Mouse (Mus musculus) frontal cortex, postnatal 25 days (tissue): ENCODE measurements around the gene Hadha.

Experiments
- DNase-seq, 2 experiments: peaks; one replicate each; pipeline ENCODE4 v3.0.0; 2022; ENCODE audit warnings: low spot score in 2 of 2

Gene Hadha

DNA sequence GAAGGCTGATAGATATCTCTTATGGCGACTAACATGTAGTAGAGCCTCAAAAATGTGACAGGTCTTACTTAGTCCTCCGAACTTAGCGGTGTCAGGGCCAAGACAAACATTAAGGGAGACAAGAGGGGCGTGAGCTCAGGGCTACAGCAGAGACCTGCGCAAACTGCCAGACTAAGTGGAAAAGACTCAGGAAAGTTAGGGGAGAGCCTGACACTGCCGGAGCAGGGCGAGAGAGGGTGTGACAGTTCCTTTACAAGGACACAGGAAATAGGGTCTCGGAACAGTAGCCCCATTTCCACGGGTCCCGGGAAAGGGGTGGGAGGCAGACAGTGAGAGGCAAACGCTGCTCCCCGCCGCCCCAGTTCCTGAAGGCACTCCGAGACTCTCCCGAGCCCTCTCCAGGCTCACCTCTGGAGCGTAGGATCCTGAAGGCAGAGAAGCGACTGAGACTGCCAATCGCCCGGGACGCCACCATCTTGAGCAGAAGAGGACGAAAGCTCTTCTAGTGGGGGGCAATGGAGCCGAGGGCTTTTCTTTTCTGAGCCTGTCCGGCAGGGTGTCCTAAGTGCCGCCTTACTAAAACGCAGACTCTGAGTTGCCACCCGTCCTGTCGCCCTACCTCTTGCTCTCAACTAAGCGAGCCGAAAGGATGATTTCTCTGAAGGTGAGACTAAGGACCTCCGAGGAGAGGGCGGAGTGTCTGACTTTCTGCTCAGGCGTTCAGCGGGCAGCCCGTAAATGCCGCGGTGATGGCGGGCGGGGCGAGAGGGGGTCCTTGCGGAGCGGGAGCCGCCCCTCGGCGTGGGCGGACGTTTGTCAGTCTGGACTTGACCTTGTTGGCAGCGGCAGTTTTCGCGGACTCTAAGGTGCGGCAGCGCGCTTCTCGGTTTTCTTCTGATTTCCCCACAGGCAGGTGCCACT, at the start of gene Hadha, which contains the start of gene Hadhb:
Gene Hadha (minus strand): TSS at position 689 of the 921 bp plus-strand sequence.
Gene Hadhb (plus strand): TSS at position 775 of the 921 bp plus-strand sequence.
- peak; percentile 92 to 97 for DNase-seq

DNA sequence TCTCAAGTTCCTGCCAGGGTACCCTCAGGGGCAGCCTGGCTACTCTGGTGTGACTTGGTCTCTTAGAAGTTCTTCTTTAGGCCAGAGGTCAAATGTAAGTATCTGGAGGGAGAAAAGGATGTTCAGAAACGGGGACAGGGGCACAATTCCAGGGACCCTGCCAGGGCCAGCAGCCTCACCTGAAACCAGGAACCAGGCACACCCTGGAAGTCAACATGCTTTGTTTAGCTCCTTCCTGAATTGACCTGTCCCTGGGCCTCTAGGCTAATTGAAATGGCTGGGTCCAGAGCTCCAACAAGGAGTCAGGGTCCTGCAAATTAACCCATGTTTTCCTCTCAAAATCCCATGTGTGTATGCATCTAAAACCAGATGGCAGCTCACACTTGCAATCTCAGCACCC, 49.5 kb upstream of the Hadha start:
- no peak for DNase-seq

DNA sequence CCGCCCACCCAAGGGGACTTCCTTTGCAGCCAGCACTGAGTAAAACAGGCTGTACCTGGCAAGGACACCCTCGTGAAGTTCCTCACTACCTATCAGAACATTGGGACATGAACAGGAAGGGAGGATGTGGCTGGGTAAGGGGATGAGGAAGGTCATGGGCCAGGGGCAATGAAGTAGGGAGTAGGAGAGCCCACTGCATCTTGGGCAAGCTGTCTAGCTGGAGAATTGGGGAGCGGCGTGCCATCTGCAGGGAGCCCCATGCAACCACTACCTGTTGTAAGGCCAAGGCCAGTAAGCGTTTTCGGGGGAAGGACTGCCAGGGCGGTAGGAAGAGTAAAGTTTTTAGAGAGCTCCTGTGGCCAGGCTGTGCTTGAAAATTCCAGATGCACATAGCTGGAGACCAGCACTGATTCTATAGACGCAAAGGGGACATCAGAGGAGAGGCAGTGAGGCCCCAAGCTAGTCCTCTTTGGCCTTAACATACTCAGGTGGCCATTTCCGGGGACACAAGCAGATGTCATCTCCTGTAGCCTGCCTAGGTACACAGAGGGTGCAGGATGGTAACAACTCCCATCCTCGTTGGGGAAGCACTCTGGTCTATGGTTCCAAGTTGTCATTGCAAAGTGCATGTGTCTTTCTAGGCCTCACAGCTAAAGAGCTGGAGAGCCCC, 48.4 kb upstream of the Hadha start:
- DNase-seq, result no peak

DNA sequence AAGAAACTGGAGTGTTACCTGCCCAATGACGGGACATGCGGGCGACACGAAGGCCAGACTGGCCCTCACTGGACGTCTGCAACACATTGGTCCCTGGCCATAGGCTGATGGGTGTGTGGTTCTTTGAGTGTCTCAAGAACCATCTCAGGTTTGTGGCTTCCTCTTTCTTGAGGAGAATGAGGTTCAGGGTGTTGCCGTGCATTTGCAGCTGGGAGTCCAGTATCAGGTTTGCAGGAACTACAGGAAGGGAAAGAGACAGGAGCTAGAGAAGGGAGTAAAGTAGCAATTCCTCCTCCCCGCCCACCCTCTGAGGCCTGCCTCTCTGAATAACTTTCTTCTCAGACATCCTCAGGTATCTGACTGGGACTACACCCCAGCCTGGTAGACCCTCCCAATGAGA, 47.3 kb upstream of the Hadha start:
- DNase-seq, result no peak

DNA sequence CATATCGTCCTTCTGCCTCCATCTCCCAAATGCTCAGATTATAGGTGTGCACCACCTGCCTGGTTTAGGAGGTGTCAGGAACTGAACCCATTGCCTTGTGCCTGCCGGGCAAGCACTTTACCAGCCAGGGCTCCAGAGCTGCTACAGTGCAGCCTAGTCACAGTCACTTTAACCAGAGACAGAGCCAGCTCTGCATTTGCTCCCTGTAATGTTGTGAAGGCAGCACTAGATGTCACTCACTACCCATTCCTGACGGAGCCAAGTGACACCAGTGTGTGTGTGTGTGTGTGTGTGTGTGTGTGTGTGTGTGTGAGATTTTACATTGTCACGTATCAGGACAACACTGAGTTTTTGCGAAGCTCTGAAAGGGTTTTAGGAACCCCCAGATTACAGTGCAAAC, 46.6 kb upstream of the Hadha start:
- peak in 1 of 2 experiments; percentile 21 for DNase-seq

DNA sequence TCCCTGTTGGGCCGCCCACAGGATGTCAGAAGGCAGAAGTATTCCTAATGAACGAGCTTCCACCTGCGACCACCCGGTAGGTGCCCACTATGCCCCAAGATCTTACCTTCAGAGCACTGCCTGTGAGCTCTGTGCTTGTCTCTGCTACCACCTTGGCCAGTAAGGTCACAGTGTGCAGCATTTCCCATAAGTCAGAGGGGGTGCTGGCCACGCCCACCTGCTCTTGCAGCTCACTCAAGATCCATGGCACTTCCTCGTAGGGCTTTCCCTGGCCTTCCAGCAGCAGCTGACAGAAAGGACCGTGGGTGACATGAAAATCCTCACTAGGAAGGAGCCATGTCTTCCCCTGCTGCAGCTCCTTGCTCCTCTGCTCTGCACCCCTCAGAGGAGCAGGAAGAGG, 43.3 kb upstream of the Hadha start:
- no peak for DNase-seq

DNA sequence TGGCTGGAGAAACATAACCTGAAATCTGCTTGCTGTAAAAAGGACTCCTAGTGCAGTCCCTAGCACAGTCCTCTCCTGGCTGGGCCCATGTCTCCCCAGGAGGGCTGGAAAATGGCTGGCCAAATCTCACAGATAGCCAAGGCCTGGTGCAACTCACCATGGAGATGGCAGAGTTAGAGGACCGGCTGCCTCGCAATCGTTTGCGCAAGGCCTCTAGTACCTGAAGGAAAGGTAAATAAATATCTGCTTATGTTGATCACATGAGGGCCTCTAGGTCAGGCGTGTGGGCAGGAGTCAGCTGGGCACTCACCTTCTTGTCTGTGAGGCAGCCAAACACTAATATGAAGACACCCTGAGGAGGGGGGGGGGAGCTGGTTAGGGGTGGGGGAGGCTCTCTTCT, 40.4 kb upstream of the Hadha start:
- no peak for DNase-seq

DNA sequence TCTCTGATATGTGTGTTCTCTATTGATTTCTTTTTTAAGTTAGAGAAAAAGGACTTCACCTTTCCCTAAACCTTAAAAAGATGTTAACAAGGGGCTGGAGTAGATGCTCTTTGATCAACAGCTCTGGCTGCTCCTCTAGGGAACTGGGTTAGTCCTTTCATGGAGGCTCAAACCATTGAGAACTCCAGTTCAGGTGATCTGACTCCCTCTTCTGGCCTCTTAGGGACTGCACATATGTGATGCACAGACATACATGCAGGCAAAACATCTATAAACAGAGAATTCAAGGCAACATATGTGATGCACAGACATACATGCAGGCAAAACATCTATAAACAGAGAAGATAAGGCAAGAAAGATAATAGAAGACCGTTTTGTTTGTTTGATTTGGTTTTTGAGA, 37.5 kb upstream of the Hadha start:
- DNase-seq, result no peak

DNA sequence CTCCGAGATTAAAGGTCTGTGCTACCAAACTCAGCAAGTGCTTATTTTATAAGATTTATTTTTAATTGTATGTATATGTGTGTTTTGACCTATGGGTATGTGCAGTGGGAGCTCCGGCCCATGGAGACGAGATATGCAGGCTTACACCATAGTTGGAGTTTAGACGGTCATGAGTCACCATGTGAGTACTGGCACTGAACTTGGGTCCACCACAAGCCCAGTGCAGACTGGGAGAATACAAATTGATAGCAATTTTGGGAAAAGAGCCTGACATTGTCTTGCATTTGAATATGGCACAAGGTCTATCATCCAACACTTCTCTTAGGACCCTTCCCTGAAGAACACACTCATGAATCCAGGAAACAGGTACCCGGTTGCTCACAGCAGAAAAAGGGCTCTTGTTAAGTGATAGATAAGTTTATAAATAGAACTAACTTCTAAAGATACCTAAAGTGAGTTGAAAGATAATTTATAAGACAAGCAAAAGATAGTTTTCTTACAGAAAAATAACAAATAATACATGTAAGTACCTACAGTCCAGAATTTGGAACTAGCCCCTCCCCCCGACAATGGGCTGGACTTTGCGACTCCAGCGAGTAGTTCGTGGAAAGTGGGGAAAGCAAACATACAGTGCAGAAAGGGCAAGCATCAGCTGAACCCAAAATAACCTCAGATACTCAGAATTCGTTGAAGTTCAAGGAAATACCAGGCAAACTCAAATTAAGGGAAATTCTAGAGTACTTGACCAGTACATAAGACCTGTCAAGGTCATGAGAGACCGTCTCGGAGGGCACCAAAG, 32.9 kb upstream of the Hadha start:
- DNase-seq, result no peak

DNA sequence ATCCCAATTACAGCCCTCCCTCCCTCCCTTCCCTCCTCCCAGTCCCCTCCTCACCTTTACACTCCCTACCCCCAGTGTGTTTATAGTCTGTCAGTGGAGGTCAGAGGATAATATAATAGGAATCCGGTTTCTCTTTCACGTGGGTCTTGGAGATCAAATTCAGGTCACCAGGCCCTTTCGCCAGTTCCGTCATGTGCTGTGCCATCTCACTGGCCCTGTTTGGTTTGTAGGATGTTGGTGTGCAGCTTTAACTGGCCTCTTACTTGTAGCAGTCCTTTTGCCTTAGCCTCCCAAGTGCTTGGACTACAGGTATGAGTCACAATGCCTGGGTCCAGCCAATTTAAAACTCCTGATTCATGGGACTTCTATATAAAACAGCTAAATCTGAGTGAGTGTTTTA, 20.8 kb upstream of the Hadha start:
- DNase-seq, result no peak

DNA sequence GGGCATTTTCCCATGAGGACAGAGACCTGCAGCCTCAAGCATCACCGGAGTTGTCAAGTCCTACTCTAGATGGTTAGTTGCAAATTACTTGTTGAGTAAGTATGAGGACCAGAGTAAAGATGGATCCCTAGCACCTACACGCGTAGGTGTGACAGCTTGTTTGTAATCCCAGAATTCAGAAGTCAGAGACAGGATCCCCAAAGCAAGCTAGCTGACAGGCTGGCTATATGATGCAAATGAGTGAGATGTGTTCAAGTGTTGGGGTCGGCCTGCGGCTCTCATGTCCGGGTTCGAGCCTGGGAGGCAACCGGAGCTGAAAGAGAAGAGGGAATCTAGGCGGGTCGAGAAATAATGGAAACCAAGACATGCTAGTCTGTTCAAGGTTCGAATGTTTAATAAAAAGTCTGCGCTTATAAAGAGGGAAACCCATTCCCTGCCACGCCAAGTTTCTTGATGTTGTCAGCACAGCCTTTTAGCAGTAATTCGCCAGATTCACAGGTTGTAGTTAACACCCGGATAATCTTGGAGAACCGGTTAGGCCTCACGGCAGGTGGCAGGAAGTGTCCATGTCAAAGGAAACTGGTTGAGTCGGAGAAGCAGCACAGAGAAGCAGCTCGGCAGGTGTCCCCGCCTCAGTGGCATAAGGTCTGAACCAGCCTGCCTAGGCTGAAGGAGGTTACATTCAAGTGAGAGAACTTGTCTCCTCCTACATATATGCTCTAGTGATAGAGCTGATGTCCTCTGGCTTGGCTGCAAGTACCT, 18.1 kb upstream of the Hadha start:
- no peak for DNase-seq

DNA sequence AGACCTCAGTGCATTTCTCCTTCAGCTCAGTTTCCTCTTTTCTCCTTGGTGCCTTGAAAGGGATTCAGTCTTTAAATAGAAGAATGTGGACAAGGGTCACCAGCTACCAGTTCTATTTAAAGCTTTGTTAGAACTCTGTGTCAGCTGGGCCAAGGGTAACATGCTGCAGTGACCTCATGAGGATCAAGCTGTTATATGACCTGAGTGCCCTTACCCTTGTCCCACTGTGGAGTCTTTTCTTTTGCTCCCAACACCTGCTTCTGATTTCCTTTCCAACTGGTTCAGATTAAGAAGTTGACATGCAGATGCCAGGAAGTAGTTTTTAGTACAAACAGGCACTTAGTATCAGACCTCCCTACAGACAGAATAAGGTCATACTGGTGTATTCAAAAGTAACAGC, 17.2 kb upstream of the Hadha start:
- no peak for DNase-seq

DNA sequence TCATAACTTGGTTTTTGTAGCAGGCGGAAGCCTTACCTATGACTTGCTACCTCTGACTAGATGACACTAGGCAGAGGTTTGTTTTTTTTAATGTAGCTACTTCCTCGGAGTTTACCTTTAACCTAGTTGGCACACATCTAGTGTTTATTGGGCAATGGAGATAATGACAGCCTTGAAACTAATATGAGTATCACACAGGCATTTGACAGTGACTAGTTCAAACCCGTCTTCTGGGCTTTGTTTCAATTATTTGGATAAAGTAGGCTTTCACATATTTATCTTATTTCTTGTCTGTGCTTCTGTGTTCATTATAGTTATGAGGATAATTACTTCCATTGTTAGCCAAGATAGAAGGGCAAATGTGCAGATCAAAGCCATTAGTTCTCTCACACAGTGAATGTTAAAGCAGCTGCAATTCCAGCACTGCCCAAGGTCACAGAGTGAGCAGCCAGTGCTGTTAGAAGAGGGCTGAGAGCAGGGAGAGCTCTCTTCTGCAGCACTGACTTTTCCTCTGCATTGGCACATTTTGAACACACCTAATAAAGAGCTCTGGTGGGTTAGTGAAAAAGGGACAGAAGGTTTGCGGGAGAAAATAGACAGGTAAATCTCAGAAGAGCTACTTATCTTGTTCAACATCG, 15.5 kb upstream of the Hadha start:
- no peak for DNase-seq

DNA sequence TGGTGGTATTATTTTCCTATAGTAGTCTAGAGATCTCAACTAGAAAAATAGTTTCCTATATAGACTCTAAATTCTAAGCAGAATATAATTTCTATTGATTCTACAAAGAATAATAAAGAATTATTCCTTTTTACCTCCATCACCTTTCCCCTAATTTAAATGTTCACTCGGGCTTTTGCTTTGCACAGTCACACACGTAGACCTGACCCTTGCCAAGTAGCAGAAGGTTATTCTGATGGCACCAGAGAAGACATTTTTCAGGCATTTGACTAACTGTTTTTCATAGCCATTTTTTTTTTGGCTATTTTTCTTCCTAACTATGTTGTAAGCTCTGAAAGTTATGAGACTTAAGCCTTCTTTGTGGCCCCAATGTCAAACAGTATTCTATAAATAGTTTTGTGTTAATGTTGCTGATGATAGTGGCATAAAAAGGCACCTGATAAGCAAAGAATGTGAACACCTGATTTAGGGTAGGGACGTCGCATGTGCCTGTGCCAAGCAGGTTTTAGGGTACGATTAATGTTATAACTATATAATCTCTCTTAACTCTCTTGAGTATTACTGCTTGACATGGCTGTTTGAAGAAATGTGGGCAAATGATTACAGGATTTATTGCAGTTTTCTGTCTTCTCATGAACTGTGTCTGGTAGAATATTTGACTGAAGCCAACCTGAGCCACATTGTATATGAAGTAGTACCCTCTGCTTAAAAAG, 10.4 kb upstream of the Hadha start:
- no peak for DNase-seq

DNA sequence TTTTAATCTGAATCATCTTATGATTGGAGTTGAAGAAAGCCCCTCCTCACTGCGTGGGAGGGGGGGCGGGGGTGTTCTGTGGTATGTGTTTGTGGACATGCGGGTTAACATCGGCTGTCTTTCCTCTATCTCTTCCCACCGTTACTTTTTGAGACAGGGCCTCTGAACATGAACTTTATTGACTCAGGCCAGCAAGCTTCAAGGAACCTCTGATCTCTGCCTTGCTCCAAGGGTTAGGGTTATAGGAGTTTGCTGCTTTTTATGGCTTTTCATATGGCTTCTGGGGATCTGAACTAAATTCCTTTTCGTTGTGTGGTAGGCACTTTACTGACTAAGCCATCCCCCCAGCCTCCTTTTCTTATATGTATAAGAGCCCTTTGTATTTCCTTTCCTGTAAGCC, 7.4 kb upstream of the Hadha start:
- no peak for DNase-seq

DNA sequence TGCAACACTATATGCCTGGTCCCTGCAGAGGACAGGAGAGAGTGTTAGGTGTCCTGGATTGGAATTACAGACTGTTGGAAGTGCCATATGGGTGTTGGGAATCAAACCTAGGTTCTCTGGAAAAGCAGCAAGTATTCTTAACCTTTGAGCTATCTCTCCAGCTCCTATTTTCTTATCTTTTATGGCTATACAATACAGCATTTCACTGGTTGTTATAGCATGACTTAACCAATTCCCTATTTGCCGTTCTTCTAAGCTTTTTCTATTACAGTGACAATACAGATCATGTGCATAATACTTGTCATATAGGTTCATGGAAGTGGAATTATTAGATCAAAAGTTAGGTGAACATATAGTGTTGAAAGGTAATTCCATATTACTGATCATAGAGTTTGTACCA, 6.9 kb upstream of the Hadha start:
- DNase-seq, result no peak

DNA sequence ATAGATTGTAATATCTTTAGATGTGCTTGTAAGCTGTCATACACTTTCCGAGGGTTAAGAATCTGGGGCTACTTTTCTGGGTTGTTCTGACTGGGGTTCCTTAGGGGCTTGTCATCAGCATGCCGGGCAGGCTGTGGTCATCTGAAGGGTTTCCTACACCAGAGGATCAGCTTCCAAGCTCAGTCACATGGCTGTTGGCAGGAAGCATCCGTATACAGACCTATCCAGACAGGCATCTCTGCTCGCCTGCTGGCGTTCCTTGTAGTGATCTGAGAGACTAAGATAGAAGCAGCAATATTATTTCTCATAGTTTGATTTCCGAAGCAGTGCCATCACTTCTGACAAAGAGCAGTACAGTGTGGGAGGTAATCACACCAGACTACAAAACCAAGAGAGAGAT, 4.6 kb upstream of the Hadha start:
- no peak for DNase-seq

DNA sequence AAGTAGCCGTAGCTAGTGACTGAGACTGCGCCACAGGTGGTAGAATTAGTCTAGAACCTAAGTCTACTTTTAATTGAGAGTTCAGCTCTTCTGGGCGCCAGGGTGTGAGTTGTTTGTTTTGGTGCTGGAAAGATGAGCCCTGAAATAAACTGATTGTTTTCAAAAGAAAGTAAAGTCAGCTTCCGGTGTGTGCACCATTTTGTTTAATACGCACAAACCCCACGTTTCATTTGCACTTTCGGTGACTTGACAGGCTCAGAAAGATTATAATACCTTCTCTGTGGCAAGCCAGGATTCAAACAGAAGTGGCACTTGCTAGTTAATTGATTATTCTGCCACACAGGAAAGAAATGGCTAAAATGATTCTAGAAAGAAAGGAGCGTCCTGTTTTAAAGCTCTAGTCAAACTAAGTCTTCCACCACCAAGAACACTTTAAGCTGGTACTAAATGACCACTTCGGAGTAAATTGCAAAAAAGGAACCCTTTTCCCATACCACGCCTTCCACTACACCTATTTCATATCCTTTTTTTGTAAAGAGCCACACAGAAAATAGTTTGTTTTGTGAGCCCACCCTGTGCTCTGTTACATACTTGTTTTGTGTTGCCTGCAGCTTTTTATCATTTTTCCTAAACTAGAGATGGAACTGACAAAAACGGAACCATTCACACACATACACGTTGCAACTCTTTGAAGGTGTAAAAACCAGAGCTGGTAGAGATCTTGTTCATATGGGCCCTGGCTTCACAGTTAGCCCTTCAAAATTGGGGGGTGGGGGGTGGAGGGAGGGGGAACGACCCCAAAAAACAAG, 1.1 kb upstream of the Hadha start:
- DNase-seq, result no peak

DNA sequence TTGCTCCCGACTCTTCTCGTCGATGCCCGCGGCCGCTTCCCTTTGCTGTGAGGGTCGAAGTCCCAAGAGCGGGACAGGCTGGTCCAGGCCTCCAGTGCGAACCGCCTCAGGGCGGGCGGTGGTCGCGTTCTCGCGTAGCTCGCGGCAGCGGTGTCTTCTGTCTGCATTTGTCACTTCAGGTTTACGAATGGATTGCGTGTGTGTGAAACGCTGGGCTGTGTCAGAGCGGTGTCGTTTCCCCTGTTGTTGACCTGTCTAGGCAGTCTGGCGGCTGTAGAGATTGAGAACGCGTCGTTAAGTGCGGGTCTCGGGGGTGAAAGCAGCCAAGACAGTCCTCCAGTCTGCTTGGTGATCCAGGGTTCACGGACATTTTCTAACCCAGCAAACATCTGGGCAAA, 432 bp upstream of the Hadha start:
- no peak for DNase-seq

DNA sequence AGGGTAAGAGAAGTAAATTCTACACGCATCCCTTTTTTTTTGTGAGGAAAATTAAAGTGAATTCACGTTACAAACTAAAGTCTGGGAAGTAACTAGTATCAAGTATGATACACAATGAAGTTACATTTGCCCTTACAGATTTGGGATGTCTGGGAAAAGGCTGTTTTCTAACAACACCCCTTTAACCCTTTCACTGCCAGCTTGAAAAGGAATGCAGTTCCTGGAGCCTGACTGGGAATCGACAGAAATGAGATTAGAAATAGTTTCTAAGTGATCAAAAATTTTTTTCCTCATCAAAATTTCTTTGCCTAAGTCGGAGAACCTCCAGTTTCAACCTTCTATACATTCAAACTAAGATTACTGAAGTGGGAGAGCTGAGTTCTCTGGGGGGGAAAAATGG, 949 bp downstream of the Hadha start:
- no peak for DNase-seq
